Comparison of ENCODE assay signal across 11 mouse cellular contexts in the genomic region with DNA sequence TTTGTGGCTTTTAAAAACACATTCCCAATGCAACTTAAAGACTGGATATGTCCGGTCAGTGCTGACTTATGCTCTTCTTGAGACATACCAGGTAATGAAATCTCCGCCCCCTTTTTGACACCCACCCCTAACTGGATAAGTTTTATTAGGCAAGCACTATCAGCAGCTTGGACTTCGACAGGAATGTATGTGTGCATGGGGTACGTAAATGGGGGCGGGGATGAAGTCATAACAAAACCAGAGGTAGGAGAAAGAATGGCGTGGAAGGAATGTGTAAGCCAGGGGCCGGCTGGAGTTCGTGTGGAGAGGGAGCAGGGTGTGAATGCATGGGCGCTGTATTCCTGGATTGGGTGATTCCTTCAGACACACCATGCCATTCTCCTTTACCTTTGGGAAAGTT.
DNase-seq lines count a peak whose midpoint lies in the region; ATAC-seq and TF ChIP-seq lines count a peak whose summit lies in the region.
"Had no signal": no experiment of that assay in that cellular context is flagged by ENCODE, and none has a peak within 500 bp of the region (broad histone marks: within the 10 kb centered on the region; RNA-seq: fewer than 3 reads in every experiment).

No protein-coding gene starts in this region.

- H3K4me2 ChIP-seq in hindbrain, embryonic 15.5 days = peak overlapping the region; percentile 70
- no peak overlapping the region for H3K4me2 ChIP-seq in liver, embryonic 12.5 days
- H3K4me2 ChIP-seq: limb, embryonic 15.5 days had no signal

- WGBS in hindbrain, embryonic 15.5 days = 79% methylated on average over 9 of the region's 9 CpGs
- WGBS in small intestine, adult 2 months = 21% methylated on average over 9 of the region's 9 CpGs
- WGBS in liver, embryonic 12.5 days (ENCODE audit: insufficient replicate concordance) = 70% methylated on average over 9 of the region's 9 CpGs

- peak; percentile 3; the same call in 1 of the 2 replicates for ATAC-seq in frontal cortex, adult (ENCODE audit: low TSS enrichment)
- ATAC-seq in hindbrain, embryonic 15.5 days (ENCODE audit: low FRiP score, low read depth) = no peak
- ATAC-seq in liver, embryonic 12.5 days = no peak

- H3K4me1 ChIP-seq in hindbrain, embryonic 15.5 days (replicated peaks) = peaks cover 11% of the 10 kb centered on the region
- peaks cover 16% of the 10 kb centered on the region; the same call in 1 of the 2 replicates for H3K4me1 ChIP-seq in small intestine, adult 2 months (ENCODE audit: control insufficient read depth, insufficient read depth, insufficient read length, low read length)
- peaks cover 4% of the 10 kb centered on the region; the same call in 1 of the 2 replicates for H3K4me1 ChIP-seq in liver, embryonic 12.5 days

- TF ChIP-seq CTCF in left cerebral cortex, adult 2 months (IDR thresholded peaks at IDR 0.05) = no peak
- no peak for TF ChIP-seq CTCF in small intestine, adult 2 months (IDR thresholded peaks at IDR 0.05; ENCODE audit: extremely low read depth, insufficient read length, insufficient replicate concordance, low read depth, low read length)

- H3K9me3 ChIP-seq in hindbrain, embryonic 15.5 days = no peaks in the 10 kb centered on the region
- no peaks in the 10 kb centered on the region for H3K9me3 ChIP-seq in liver, embryonic 12.5 days (replicated peaks)
- H3K9me3 ChIP-seq: limb, embryonic 15.5 days had no signal

- H3K9ac ChIP-seq in hindbrain, embryonic 15.5 days = no peak overlapping the region
- no peak overlapping the region for H3K9ac ChIP-seq in liver, embryonic 12.5 days
- H3K9ac ChIP-seq: limb, embryonic 15.5 days had no signal

- H3K27me3 ChIP-seq in hindbrain, embryonic 15.5 days = no peaks in the 10 kb centered on the region
- no peaks in the 10 kb centered on the region for H3K27me3 ChIP-seq in small intestine, adult 2 months (ENCODE audit: control insufficient read depth, insufficient read depth, low read length)
- peaks cover 29% of the 10 kb centered on the region for H3K27me3 ChIP-seq in liver, embryonic 12.5 days (replicated peaks)
- H3K27me3 ChIP-seq: limb, embryonic 15.5 days had no signal

- TF ChIP-seq POLR2A in small intestine, adult 2 months (IDR thresholded peaks at IDR 0.05; ENCODE audit: low read depth, low read length) = 0 out of 2 replicates have a peak, but pooled peaks have one; percentile 30

- intact Hi-C loops in left cerebral cortex, adult 2 months (cut with DNase I) = no loop called here
- intact Hi-C loops in left cerebral cortex, postnatal 36 days (cut with DNase I) = loop anchor here (5.0 kb wide), 1 partner anchor 46 kb away; no protein-coding TSS in a partner anchor

- DNase-seq in frontal cortex, postnatal 10 days (ENCODE audit: low spot score in 2 of 2) = no peak
- no peak for DNase-seq in left cerebral cortex, adult 2 months (ENCODE audit: extremely low spot score in 1 of 2, low spot score in 2 of 2)
- DNase-seq in left cerebral cortex, postnatal 36 days (ENCODE audit: low spot score in 2 of 2) = no peak
- DNase-seq in urinary bladder, postnatal 25 days (ENCODE audit: low spot score) = no peak
- DNase-seq: gastrocnemius, adult 2 months had no signal

- peak overlapping the region; percentile 96 for H3K27ac ChIP-seq in left cerebral cortex, adult 2 months
- H3K27ac ChIP-seq in hindbrain, embryonic 15.5 days (replicated peaks) = no peak overlapping the region; the same call in 1 of the 2 replicates
- H3K27ac ChIP-seq in small intestine, adult 2 months (ENCODE audit: insufficient read depth, low read depth, low read length) = peak overlapping the region; percentile 100
- no peak overlapping the region for H3K27ac ChIP-seq in liver, embryonic 12.5 days
- H3K27ac ChIP-seq: gastrocnemius, adult 2 months; limb, embryonic 15.5 days had no signal

- H3K4me3 ChIP-seq in left cerebral cortex, adult 2 months = peak overlapping the region; percentile 76
- peak overlapping the region; percentile 54 for H3K4me3 ChIP-seq in hindbrain, embryonic 15.5 days
- peak overlapping the region; percentile 61 for H3K4me3 ChIP-seq in small intestine, adult 2 months (ENCODE audit: low read depth, low read length)
- H3K4me3 ChIP-seq in liver, embryonic 12.5 days = no peak overlapping the region
- H3K4me3 ChIP-seq: erythroblast, embryonic 14.5 days; gastrocnemius, adult 2 months; limb, embryonic 15.5 days had no signal

- no peaks in the 10 kb centered on the region for H3K36me3 ChIP-seq in hindbrain, embryonic 15.5 days
- H3K36me3 ChIP-seq in small intestine, adult 2 months (ENCODE audit: control insufficient read depth, insufficient read depth, low read length) = peaks cover 7% of the 10 kb centered on the region; the same call in 1 of the 2 replicates
- H3K36me3 ChIP-seq in liver, embryonic 12.5 days = no peaks in the 10 kb centered on the region
- H3K36me3 ChIP-seq: limb, embryonic 15.5 days had no signal

Comparison
In these comparisons a context has a peak if more than half of its experiments do, and no peak if none do; other contexts are left out.
1. H3K27ac ChIP-seq: peak in left cerebral cortex, adult 2 months (single experiment) and small intestine, adult 2 months (single experiment); none in hindbrain, embryonic 15.5 days (single experiment) and liver, embryonic 12.5 days (single experiment).